Mouse (Mus musculus): ENCODE results near the gene Akt1. TPM values are rescaled to one million over a fixed set of nuclear protein-coding genes. Genes with fewer than 3 reads are reported as not detected.
A peak's percentile ranks its signal among the peaks of the same experiment; 100 is the strongest.

The Akt1 gene
- polyA plus RNA-seq, 1 experiment, result 105 TPM

DNA sequence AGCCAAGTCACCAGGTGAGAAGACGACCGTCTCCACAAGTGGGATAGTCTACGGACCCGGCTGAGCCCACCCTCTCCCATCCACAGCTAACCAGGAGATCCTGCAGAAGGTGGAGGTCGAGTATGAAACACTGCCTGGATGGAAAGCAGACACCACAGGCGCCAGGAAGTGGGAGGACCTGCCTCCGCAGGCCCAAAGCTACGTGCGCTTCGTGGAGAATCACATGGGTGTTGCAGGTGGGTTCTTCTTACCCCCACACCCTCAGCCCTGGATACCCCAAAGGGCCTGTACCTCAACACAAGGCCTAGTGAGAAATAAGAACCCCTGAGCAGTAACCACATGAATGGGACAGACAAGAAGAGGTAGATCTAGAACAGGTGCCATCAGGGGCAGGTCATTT lies 35.2 kb downstream of the Akt1 start:
- WGBS, result 84% methylated on average over 10 of the region's 10 CpGs

DNA sequence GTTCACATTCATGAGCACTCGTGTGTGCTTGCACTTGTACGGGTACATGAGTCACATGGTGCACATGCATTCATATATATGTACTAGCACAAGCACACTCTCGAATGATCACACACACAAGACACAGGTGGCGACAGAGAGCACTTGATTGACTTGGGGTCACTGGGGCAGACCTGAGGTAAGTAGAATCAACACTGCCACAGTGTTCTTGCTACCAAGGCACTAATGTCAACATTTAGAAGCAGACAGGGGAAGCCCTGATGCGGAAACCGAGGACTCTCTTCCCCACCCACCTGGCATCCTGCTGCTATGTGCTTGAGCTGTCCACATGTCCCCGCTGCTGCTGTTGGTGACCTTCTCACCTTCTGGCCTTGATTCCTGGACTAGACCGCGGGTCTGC lies 41.0 kb downstream of the Akt1 start:
- Histone ChIP-seq H3K27me3 (ENCODE audit: control insufficient read depth, insufficient read depth, low read length) (no peaks in the 10 kb centered on the region), H3K36me3 (ENCODE audit: control insufficient read depth, insufficient read depth, low read length) (no peaks in the 10 kb centered on the region), H3K4me1 (ENCODE audit: control insufficient read depth, insufficient read depth, insufficient read length) (peaks cover 23% of the 10 kb centered on the region), H3K4me3 (ENCODE audit: extremely low read depth, insufficient read depth, insufficient read length) (no peak overlapping the region), H3K27ac (ENCODE audit: insufficient read depth, low read length) (no peak overlapping the region)
- TF ChIP-seq CTCF (IDR thresholded peaks at IDR 0.05; ENCODE audit: extremely low read depth, insufficient read depth, insufficient read length, insufficient replicate concordance) (no peak), POLR2A (IDR thresholded peaks at IDR 0.05; ENCODE audit: low read depth, low read length) (no peak)
- DNase-seq (ENCODE audit: low read depth in 1 of 2, low spot score in 2 of 2), result peak in 1 of 2 experiments; percentile 31
- WGBS, result 75% methylated on average over 9 of the region's 9 CpGs

More for the DNA sequence above, 35.2 kb downstream of the Akt1 start:
- Histone ChIP-seq H3K4me3 (ENCODE audit: extremely low read depth, insufficient read depth, insufficient read length) (no peak overlapping the region), H3K36me3 (ENCODE audit: control insufficient read depth, insufficient read depth, low read length) (no peaks in the 10 kb centered on the region), H3K27ac (ENCODE audit: insufficient read depth, low read length) (no peak overlapping the region), H3K27me3 (ENCODE audit: control insufficient read depth, insufficient read depth, low read length) (no peaks in the 10 kb centered on the region), H3K4me1 (ENCODE audit: control insufficient read depth, insufficient read depth, insufficient read length) (no peaks in the 10 kb centered on the region)
- TF ChIP-seq POLR2A (IDR thresholded peaks at IDR 0.05; ENCODE audit: low read depth, low read length) (no peak), CTCF (IDR thresholded peaks at IDR 0.05; ENCODE audit: extremely low read depth, insufficient read depth, insufficient read length, insufficient replicate concordance) (no peak)
- no peak for DNase-seq (ENCODE audit: low read depth in 1 of 2, low spot score in 2 of 2)

DNA sequence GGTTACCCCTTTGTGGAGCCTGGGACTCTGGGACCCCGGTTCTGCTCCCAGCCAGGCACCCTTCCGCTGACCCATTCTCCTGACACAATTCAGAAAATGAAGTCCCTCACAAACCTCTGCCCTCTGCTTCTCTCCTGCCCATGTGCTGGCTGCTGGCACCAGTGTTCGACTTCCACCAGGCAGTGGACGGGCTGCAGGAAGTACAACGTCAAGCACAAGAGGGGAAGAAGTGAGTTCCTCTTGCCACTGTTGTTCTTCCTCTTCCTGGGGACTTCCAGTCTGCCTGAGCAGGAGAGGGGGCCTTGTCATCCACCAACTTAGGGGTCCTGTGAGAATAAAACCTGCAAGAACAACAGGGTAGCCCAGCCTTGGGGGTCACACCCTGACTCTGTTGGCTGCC lies 41.8 kb downstream of the Akt1 start:
- peaks cover 31% of the 10 kb centered on the region for H3K4me1 ChIP-seq (ENCODE audit: control insufficient read depth, insufficient read depth, insufficient read length)
- 38% methylated on average over 5 of the region's 5 CpGs for WGBS

DNA sequence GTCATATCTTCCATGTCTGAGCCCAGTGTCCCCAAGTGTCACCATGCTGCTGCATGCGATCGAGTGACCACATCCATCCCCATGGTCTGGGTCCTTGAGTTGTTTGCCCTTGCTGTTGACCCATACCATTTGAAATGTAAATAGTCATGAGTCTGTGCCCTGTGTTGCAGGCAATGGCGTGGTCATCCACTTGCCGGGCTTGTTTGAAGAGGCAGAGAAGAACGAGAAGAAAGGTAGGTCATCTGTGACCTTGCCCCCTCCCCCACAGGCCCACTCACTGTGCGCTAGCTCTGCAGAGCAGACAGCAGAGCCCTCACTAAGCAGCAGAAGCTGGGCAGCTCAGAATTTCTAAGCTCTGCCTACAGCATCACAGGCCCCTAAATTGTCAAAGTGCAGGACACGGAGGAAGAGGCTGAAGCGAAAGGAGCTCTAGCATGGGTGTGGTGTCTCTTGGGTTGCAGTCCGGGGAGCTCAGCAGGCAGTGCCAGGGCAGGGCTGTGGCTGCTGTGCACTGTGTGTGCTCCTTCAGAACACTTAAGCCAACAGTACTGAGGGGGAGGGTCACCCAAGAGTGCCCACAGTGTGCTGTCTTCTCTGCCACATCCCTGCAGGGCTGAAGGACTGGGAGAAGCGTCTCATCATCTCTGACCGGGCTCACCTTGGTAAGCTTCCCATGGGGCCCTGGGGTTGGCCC lies 42.5 kb downstream of the Akt1 start:
- H3K27ac ChIP-seq (ENCODE audit: insufficient read depth, low read length), result peak overlapping the region; percentile 54
- TF ChIP-seq POLR2A (IDR thresholded peaks at IDR 0.05; ENCODE audit: low read depth, low read length), result no peak
- no peak for TF ChIP-seq CTCF (IDR thresholded peaks at IDR 0.05; ENCODE audit: extremely low read depth, insufficient read depth, insufficient read length, insufficient replicate concordance)
- no peak for DNase-seq (ENCODE audit: low read depth in 1 of 2, low spot score in 2 of 2)
- peaks cover 31% of the 10 kb centered on the region for H3K4me1 ChIP-seq (ENCODE audit: control insufficient read depth, insufficient read depth, insufficient read length)
- 77% methylated on average over 11 of the region's 11 CpGs for WGBS
- peak overlapping the region; percentile 2; the same call in 1 of the 2 replicates for H3K4me3 ChIP-seq (ENCODE audit: extremely low read depth, insufficient read depth, insufficient read length)
- no peaks in the 10 kb centered on the region for H3K36me3 ChIP-seq (ENCODE audit: control insufficient read depth, insufficient read depth, low read length)
- H3K27me3 ChIP-seq (ENCODE audit: control insufficient read depth, insufficient read depth, low read length), result no peaks in the 10 kb centered on the region

More for the DNA sequence above, 41.8 kb downstream of the Akt1 start:
- TF ChIP-seq POLR2A (IDR thresholded peaks at IDR 0.05; ENCODE audit: low read depth, low read length) (no peak), CTCF (IDR thresholded peaks at IDR 0.05; ENCODE audit: extremely low read depth, insufficient read depth, insufficient read length, insufficient replicate concordance) (no peak)
- no peaks in the 10 kb centered on the region for H3K36me3 ChIP-seq (ENCODE audit: control insufficient read depth, insufficient read depth, low read length)
- H3K27me3 ChIP-seq (ENCODE audit: control insufficient read depth, insufficient read depth, low read length), result no peaks in the 10 kb centered on the region
- DNase-seq (ENCODE audit: low read depth in 1 of 2, low spot score in 2 of 2), result peak in 1 of 2 experiments; percentile 62
- H3K4me3 ChIP-seq (ENCODE audit: extremely low read depth, insufficient read depth, insufficient read length), result peak overlapping the region; percentile 2; the same call in 1 of the 2 replicates
- peak overlapping the region; percentile 54 for H3K27ac ChIP-seq (ENCODE audit: insufficient read depth, low read length)

DNA sequence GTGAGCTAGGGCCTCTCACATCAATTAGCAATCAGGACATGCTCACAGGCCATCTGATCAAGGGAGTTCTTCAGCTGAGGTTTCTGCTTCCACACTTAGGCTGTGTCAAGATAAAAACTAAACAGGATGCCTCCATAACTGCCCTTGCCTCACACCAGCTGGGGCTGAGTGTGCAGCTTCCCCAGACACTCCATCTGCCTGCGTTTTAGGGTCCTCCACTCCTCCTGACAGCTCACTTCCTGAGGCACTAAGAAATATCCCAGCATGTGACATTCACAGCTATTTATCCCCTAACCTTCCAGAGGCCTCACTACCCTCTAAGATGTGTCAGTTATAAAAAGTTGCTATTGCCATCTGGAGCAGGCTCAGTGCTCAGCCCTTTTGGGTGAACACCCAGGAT lies 43.2 kb downstream of the Akt1 start:
- DNase-seq (ENCODE audit: low read depth in 1 of 2, low spot score in 2 of 2), result no peak
- Histone ChIP-seq H3K4me3 (ENCODE audit: extremely low read depth, insufficient read depth, insufficient read length) (no peak overlapping the region), H3K4me1 (ENCODE audit: control insufficient read depth, insufficient read depth, insufficient read length) (peaks cover 31% of the 10 kb centered on the region), H3K27ac (ENCODE audit: insufficient read depth, low read length) (no peak overlapping the region), H3K27me3 (ENCODE audit: control insufficient read depth, insufficient read depth, low read length) (no peaks in the 10 kb centered on the region), H3K36me3 (ENCODE audit: control insufficient read depth, insufficient read depth, low read length) (no peaks in the 10 kb centered on the region)
- TF ChIP-seq CTCF (IDR thresholded peaks at IDR 0.05; ENCODE audit: extremely low read depth, insufficient read depth, insufficient read length, insufficient replicate concordance) (no peak), POLR2A (IDR thresholded peaks at IDR 0.05; ENCODE audit: low read depth, low read length) (no peak)
- WGBS, result 45% methylated on average over 1 of the region's 1 CpGs

DNA sequence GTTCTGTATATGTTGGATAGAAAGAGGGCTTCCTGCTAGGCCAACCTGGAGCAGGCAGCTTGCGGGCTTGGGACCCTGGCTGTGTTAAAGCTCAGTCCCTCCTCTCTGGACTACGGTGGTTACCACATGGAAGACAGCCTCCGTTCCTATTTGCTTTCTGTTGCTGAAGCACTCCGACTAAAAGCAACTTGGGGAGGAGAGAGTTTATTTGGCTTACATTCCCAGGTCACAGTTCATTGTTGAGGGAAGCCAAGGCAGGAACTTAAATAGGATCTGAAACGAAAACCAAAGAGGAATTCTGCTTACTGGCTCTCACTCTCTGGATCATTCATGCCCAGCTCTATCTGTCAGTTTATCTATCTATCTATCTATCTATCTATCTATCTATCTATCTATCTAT lies 43.9 kb downstream of the Akt1 start:
- WGBS, result 84% methylated on average over 5 of the region's 5 CpGs
- H3K4me3 ChIP-seq (ENCODE audit: extremely low read depth, insufficient read depth, insufficient read length), result no peak overlapping the region
- no peaks in the 10 kb centered on the region for H3K36me3 ChIP-seq (ENCODE audit: control insufficient read depth, insufficient read depth, low read length)
- H3K4me1 ChIP-seq (ENCODE audit: control insufficient read depth, insufficient read depth, insufficient read length), result peaks cover 31% of the 10 kb centered on the region
- no peaks in the 10 kb centered on the region for H3K27me3 ChIP-seq (ENCODE audit: control insufficient read depth, insufficient read depth, low read length)
- no peak for TF ChIP-seq POLR2A (IDR thresholded peaks at IDR 0.05; ENCODE audit: low read depth, low read length)
- TF ChIP-seq CTCF (IDR thresholded peaks at IDR 0.05; ENCODE audit: extremely low read depth, insufficient read depth, insufficient read length, insufficient replicate concordance), result no peak
- no peak for DNase-seq (ENCODE audit: low read depth in 1 of 2, low spot score in 2 of 2)
- H3K27ac ChIP-seq (ENCODE audit: insufficient read depth, low read length), result no peak overlapping the region

DNA sequence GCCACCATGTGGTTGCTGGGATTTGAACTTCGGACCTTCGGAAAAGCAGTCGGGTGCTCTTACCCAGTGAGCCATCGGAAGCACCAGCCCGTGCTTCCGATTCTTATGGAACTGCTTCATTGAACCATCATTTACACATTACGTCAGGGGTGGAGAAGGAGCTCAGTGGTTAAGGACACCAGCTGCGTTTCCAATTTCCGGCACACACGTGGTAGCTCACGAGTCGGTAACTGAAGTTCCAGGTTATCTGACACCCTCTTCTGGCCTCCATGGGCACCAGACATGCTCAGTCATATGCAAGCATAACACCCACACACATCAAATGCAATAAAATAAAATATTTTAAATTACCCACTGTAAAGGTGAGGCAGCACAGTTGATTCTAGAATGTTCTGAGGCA lies 44.7 kb downstream of the Akt1 start:
- peaks cover 31% of the 10 kb centered on the region for H3K4me1 ChIP-seq (ENCODE audit: control insufficient read depth, insufficient read depth, insufficient read length)
- no peaks in the 10 kb centered on the region for H3K36me3 ChIP-seq (ENCODE audit: control insufficient read depth, insufficient read depth, low read length)
- no peak overlapping the region for H3K4me3 ChIP-seq (ENCODE audit: extremely low read depth, insufficient read depth, insufficient read length)
- TF ChIP-seq CTCF (IDR thresholded peaks at IDR 0.05; ENCODE audit: extremely low read depth, insufficient read depth, insufficient read length, insufficient replicate concordance), result no peak
- TF ChIP-seq POLR2A (IDR thresholded peaks at IDR 0.05; ENCODE audit: low read depth, low read length), result no peak
- DNase-seq (ENCODE audit: low read depth in 1 of 2, low spot score in 2 of 2), result no peak
- 93% methylated on average over 12 of the region's 12 CpGs for WGBS
- H3K27me3 ChIP-seq (ENCODE audit: control insufficient read depth, insufficient read depth, low read length), result no peaks in the 10 kb centered on the region
- no peak overlapping the region for H3K27ac ChIP-seq (ENCODE audit: insufficient read depth, low read length)
